Mouse (Mus musculus) CD8-positive naive resting alpha-beta T cell, adult 2 months (primary cell): ENCODE data around the gene Tnik.

Experiments
- DNase-seq, 2 experiments: peaks; one replicate each; pipeline ENCODE4 v3.0.0; 2022; ENCODE audit warnings: low read depth in 2 of 2, low spot score in 2 of 2

Tnik gene

DNA sequence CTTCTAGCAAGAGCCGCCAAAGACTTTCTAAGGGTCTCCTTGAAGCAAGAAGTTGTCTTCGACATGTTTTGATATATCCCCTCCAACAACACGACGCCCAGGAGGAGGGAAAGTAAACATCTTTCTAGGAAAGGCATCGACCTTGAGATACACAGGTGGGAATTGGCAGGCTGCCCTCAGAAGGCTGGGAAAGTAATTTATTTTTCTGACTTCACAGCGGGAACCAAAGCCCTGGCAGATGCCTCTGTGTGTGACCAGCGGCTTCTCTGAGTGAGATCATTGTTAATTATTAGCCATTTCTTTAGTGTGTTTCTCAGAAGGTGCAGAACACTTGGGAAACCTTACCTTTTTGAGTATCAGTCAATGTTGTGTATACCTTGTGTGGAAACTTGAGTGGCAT, 328.3 kb downstream of the Tnik start:
- DNase-seq: no peak

- DNase-seq: no peak
Measured at GRCm38 (mm10) chr3:28593922-28594321, 330.9 kb downstream of the Tnik start.

- DNase-seq: no peak
Measured at GRCm38 (mm10) chr3:28599476-28599875, 336.5 kb downstream of the Tnik start.

GRCm38 (mm10) chr3:28606741-28607140, 343.7 kb downstream of the Tnik start:
- no peak for DNase-seq

GRCm38 (mm10) chr3:28612330-28612729, 349.3 kb downstream of the Tnik start:
- no peak for DNase-seq

DNA sequence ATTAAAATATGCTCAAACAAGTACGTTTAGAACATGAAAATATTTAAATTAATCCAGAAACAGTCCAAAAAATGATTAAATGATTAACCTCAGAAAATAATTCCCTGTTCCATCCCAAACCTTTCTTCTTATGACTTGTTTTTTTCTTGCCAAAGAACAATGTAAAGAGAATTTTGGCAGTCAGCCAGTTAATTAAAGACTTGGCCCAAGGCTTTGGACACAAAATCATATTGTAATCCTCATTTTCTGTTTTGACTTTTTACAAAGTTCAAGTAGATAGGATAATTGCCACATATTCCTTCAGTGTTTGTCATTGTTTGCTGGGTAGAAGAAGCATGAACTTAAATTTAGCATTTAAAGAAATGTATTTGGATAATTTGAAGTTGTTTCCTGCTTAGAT, 353.4 kb downstream of the Tnik start:
- DNase-seq: no peak

DNA sequence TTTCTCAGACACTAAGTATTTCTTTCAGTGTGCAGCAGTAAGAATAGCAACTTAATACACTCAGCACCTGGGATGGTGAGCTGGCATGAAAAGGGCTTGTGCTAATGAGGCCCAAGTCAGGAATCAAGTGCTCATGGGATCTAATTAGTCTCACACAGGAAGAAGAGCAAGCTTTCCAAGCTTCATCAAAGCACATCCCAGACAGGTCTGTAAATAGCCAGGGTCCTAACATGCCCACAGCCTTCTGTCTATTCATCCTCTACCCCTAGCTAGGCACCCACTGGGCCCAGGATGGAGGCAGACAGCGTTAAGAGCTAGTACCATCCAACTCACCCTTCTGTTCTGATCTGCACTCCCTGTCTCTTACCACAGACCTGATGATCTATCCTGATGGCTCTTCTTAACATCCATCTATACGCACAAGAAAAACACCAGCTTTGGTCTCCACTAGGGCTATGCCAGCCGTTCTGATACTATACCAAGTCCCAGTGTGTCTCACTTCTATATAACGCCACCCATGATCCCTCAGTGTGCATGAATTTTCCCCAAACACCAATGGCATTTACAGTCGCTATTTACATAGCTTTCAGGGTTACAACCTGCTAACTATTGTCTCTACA, 354.1 kb downstream of the Tnik start:
- no peak for DNase-seq

DNA sequence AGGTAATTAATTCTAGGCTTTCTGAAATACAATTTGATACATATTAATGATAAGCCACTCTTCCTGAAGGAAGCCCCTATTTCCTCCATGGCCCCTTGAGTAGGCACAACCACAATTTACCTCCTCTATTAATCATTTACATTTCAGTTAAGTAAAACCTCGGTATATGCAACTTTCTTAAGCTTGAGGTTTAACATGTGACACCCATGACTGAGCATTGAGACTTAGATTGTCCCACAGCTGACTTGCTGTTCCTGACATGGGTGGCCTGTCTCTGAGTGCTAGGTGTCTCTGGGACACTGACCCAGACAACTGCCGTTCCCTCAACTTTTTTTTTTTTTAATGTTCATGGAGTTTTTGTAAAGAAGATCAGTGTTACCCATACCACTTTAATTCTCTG, 358.8 kb downstream of the Tnik start:
- no peak for DNase-seq

DNA sequence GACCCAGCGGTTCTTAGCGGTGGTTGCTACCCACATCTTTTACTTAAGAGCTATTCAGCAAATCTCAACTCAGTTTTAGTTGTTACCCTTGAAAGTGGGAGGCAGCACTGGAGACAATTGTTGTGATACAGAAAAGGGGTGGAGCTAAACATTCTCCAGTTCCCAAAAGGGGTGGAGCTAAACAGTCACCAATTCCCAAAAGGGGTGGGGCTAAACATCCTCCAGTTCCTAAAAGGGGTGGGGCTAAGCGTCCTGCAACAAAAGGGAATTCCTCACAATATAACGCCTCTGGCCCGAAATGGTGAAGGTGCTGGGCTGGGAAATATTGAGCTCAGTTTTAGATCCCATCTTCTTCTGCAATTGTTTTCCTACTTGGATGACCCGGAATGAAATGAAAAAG, 363.8 kb downstream of the Tnik start:
- DNase-seq: no peak

DNA sequence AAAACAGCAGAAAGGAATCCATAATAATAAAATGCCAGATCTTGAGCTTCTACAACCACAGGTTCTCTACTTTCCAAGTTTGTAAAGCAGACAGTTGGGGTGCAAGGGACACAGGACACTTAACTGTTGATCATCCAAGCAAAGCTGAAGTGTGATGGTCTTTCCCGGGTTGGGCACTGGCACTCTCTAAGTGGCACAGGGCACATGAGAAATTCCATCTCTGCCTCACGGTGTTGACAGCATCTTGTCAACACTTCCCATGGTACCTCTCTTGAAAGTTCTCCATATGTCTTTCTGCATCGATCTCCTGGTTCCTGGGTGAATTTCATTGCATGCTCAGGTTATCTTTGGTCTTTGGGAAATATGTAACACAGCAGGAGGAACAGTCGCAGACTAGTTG, 373.8 kb downstream of the Tnik start:
- DNase-seq: no peak

DNA sequence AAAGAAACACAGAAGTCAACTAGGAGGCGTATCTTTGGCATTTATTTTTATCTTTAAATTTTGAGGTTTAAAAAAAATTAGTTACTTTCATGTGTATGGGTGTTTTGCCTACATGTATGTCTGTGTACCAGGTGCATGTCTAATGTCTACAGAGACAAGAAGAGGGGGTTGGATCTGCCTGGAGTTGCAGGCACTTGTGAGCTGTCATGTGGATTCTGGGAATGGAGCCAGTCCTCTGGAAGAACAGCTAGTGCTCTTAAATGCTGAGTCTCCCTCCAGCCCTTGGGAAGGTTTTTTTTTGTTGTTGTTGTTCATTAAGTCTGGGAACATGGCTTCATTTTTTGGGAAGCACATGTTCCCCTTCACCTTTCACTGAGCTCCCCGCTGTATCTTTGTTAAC, 375.9 kb downstream of the Tnik start:
- no peak for DNase-seq

- no peak for DNase-seq
Measured at GRCm38 (mm10) chr3:28643252-28643947, 380.4 kb downstream of the Tnik start.

DNA sequence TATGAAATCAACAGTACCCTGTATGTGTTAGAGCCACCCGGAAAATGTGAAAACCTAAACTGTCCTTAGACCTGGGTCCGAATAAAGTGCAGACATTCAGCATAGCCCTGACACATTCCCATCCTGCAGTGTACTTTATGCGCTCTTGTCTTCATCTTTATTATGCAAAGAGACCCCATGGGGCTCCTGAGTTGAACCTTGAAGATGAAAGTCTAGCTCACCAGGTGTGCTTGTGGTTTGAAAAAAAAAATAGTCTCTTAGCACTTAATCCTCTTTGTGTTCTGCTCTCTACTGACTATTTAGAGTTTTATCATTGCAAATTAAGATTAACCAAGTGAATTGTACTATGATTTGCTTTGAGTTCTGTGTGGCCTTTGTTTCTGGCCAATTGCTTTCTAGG, 389.6 kb downstream of the Tnik start:
- DNase-seq: no peak

- DNase-seq: no peak
Measured at GRCm38 (mm10) chr3:28653043-28653442, 390.0 kb downstream of the Tnik start.

- no peak for DNase-seq
Measured at GRCm38 (mm10) chr3:28654740-28655139, 391.7 kb downstream of the Tnik start.

- no peak for DNase-seq
Measured at GRCm38 (mm10) chr3:28658349-28658748, 395.3 kb downstream of the Tnik start.

DNA sequence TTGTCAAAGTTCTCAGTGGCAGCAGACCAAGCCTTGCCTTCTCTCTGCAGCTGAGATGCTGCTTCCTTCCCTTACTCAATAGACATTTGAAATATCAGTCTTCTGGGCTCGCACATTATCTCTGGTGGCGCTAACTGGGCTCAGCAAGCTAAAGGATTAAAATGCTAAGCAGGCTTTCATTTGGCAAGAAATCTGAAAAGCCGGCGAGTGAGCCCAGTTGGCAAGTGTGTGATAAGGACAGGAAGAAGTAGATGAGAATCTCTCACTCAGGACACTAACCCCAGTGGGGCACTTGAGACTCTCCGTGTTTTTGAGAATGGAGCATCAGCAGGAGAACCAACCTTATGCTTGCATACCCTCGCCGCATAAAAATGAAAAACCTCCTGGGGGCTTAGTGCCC, 417.8 kb downstream of the Tnik start:
- no peak for DNase-seq

DNA sequence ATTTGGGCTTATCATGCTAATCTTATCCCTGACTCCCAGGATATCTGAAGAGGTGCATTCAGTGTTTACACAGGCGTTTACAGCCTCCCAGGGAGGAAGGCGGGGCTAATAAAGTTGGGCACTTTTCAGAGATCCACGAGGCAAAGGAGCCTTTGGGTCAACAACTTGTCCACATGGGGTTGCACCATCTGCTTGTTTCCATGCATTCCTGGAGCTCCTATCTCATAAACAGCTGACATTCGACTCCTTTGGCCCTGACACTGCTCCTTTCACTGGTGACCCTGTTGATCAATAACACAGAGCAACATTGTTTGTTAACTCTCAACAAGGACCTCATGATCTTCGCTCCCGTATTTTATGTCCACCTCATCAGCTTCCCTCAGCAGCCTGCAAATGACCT, 418.9 kb downstream of the Tnik start:
- DNase-seq: no peak

DNA sequence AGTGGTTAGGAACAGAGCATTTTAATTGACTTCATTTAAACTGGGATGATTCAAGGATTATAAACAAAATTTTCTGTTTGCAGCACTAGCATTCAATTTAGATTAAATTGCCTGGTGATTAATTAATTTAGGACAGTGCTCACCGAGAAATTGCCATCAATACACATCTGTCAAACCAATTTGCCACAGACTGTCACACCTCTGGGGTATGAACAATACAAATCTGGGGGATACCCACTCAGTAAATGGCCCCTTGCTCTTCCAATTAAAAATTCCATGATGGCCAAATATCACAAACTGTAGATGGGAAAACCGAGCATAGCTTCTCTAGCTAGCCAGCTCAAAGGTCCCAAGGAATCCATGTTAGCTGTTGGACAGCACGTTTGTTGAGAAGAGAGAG, 419.4 kb downstream of the Tnik start:
- DNase-seq: no peak

DNA sequence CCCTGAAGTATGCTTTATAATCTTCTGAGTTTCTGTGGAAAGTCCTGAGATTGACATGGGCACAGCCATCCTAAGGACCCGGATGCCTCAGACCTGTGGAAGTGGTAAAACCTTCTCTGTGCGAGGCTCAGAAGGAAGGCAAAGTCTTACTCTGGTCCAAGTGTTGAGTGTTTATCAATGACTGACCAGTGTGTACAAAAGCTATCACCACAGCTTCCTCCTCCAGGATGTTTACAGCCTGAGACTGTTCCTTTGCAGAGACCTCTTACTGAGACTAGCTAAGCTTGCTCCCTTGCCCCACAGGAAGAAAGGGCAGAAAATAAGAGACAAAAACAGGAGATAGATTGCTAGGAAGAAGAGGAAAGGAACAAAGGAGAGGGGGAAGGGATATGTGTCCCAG, 422.5 kb downstream of the Tnik start:
- DNase-seq: no peak

- no peak for DNase-seq
Measured at GRCm38 (mm10) chr3:28694811-28695210, 431.8 kb downstream of the Tnik start.

GRCm38 (mm10) chr3:28695608-28696007, 432.6 kb downstream of the Tnik start:
- DNase-seq: no peak

- DNase-seq: no peak
Measured at GRCm38 (mm10) chr3:28696162-28696561, 433.1 kb downstream of the Tnik start.
